Mouse (Mus musculus) MEL (cell line): Measurements from ENCODE around the gene Sipa1l3. TPM values are rescaled to one million over a fixed set of nuclear protein-coding genes. Genes with fewer than 3 reads are reported as not detected.

Experiments used
- DNase-seq: peaks from one replicate; pipeline ENCODE4 v3.0.0; 2011; ENCODE audit warnings: low read depth, low spot score
- H3K27ac ChIP-seq: 2 replicates; pipeline ENCODE4 v1.5.1; 2012; ENCODE audit warnings: low read depth, mild to moderate bottlenecking, control low read depth, low read length, moderate library complexity; ENCODE audit not compliant: control insufficient read depth
- H3K27me3 ChIP-seq, 2 experiments: fragments of 150-350 bp in 1 of 2; sonication (generic) in 1 of 2; 2 replicates each; pipeline ENCODE4 v1.6.1; 2012; ENCODE audit warnings: low read length in 2 of 2, mild to moderate bottlenecking in 2 of 2, improper control_type of control experiment in 1 of 2, moderate library complexity in 1 of 2; ENCODE audit not compliant: insufficient read depth in 2 of 2, control insufficient read depth in 1 of 2
- H3K36me3 ChIP-seq, 2 experiments: 2 replicates each; pipeline ENCODE4 v1.6.1; 2012 to 2014; ENCODE audit warnings: low read length in 2 of 2, improper control_type of control experiment in 1 of 2, inconsistent platforms in 1 of 2, mild to moderate bottlenecking in 1 of 2; ENCODE audit not compliant: insufficient read depth in 2 of 2, control insufficient read depth in 1 of 2
- H3K4me1 ChIP-seq, 2 experiments: fragments of 150-350 bp in 1 of 2; sonication (generic) in 1 of 2; 2 replicates each; pipeline ENCODE4 v1.6.1; 2012; ENCODE audit warnings: low read length in 2 of 2, improper control_type of control experiment in 1 of 2, mild to moderate bottlenecking in 1 of 2; ENCODE audit not compliant: insufficient read depth in 2 of 2, control insufficient read depth in 1 of 2
- H3K4me3 ChIP-seq, 2 experiments: fragments of 150-350 bp in 1 of 2; sonication (generic) in 1 of 2; 2 replicates each; pipeline ENCODE4 v1.5.1; 2012; ENCODE audit warnings: low read depth in 2 of 2, low read length in 2 of 2, mild to moderate bottlenecking in 2 of 2, moderate library complexity in 2 of 2, control low read depth in 1 of 2, improper control_type of control experiment in 1 of 2; ENCODE audit not compliant: control insufficient read depth in 1 of 2, insufficient read depth in 1 of 2
- H3K79me2 ChIP-seq: 2 replicates; pipeline ENCODE4 v1.6.1; 2012; ENCODE audit warnings: mild to moderate bottlenecking, low read length, moderate library complexity; ENCODE audit not compliant: control insufficient read depth, poor library complexity, insufficient read depth
- H3K9ac ChIP-seq: 2 replicates; pipeline ENCODE4 v1.6.1; 2012; ENCODE audit warnings: low read depth, mild to moderate bottlenecking, control low read depth, low read length, moderate library complexity; ENCODE audit not compliant: control insufficient read depth, poor library complexity, severe bottlenecking
- H3K9me3 ChIP-seq: fragments of 150-350 bp; sonication (generic); replicated peaks from 2 replicates; pipeline ENCODE4 v1.6.1; 2012; ENCODE audit warnings: mild to moderate bottlenecking, low read length, improper control_type of control experiment, moderate library complexity; ENCODE audit not compliant: insufficient read depth
- CHD1 ChIP-seq: IDR thresholded peaks from 2 replicates; pipeline ENCODE4 v1.6.1; 2012; ENCODE audit warnings: low read depth, mild to moderate bottlenecking, inconsistent platforms, low read length, improper control_type of control experiment
- CHD2 ChIP-seq: IDR thresholded peaks from 2 replicates; pipeline ENCODE4 v1.6.1; 2011; ENCODE audit warnings: low read length, improper control_type of control experiment
- ETS1 ChIP-seq: IDR thresholded peaks from 2 replicates; pipeline ENCODE4 v1.6.1; 2012; ENCODE audit warnings: low read depth, mild to moderate bottlenecking, inconsistent platforms, low read length, improper control_type of control experiment, moderate library complexity
- GATA1 ChIP-seq: IDR thresholded peaks from 2 replicates; pipeline ENCODE4 v1.6.1; 2011; ENCODE audit warnings: low read depth, low read length, improper control_type of control experiment
- HCFC1 ChIP-seq: IDR thresholded peaks from 2 replicates; pipeline ENCODE4 v1.6.1; 2012; ENCODE audit warnings: low read depth, mild to moderate bottlenecking, inconsistent platforms, low read length, improper control_type of control experiment, moderate library complexity
- MYB ChIP-seq: IDR thresholded peaks from 2 replicates; pipeline ENCODE4 v1.6.1; 2011; ENCODE audit warnings: mild to moderate bottlenecking, low read depth, low read length, improper control_type of control experiment
- NRF1 ChIP-seq: IDR thresholded peaks from 2 replicates; pipeline ENCODE4 v1.6.1; 2014; ENCODE audit warnings: low read depth, mild to moderate bottlenecking, inconsistent platforms, low read length, improper control_type of control experiment, moderate library complexity; ENCODE audit not compliant: poor library complexity, insufficient read depth, severe bottlenecking
- POLR2A ChIP-seq, 2 experiments: IDR thresholded peaks; 2 replicates each; pipeline ENCODE4 v1.6.1; 2011 to 2012; ENCODE audit warnings: low read length in 2 of 2, mild to moderate bottlenecking in 2 of 2, control low read depth in 1 of 2, improper control_type of control experiment in 1 of 2, low read depth in 1 of 2, moderate library complexity in 1 of 2; ENCODE audit not compliant: control insufficient read depth in 1 of 2, insufficient read depth in 1 of 2, poor library complexity in 1 of 2
- RAD21 ChIP-seq: IDR thresholded peaks from 2 replicates; pipeline ENCODE4 v1.6.1; 2011; ENCODE audit warnings: mild to moderate bottlenecking, low read depth, low read length, improper control_type of control experiment
- SIN3A ChIP-seq: IDR thresholded peaks from 2 replicates; pipeline ENCODE4 v1.6.1; 2012; ENCODE audit warnings: low read length, improper control_type of control experiment, inconsistent platforms
- TCF12 ChIP-seq: IDR thresholded peaks from 2 replicates; pipeline ENCODE4 v1.6.1; 2014; ENCODE audit warnings: low read depth, mild to moderate bottlenecking, inconsistent platforms, low read length, improper control_type of control experiment, moderate library complexity
- UBTF ChIP-seq: IDR thresholded peaks from 2 replicates; pipeline ENCODE4 v1.6.1; 2012; ENCODE audit warnings: low read depth, mild to moderate bottlenecking, inconsistent platforms, low read length, improper control_type of control experiment, moderate library complexity, borderline replicate concordance; ENCODE audit not compliant: insufficient read depth
- USF1 ChIP-seq: IDR thresholded peaks from 2 replicates; pipeline ENCODE4 v1.6.1; 2014; ENCODE audit warnings: low read depth, mild to moderate bottlenecking, inconsistent platforms, low read length, improper control_type of control experiment, moderate library complexity
- USF2 ChIP-seq, 2 experiments: IDR thresholded peaks; 2 replicates each; pipeline ENCODE4 v1.6.1; 2011 to 2012; ENCODE audit warnings: improper control_type of control experiment in 2 of 2, low read length in 2 of 2, borderline replicate concordance in 1 of 2, inconsistent platforms in 1 of 2, low read depth in 1 of 2, mild to moderate bottlenecking in 1 of 2; ENCODE audit not compliant: insufficient read depth in 1 of 2
- ZC3H11A ChIP-seq: IDR thresholded peaks from 2 replicates; pipeline ENCODE4 v1.6.1; 2012; ENCODE audit warnings: low read depth, mild to moderate bottlenecking, inconsistent platforms, low read length, improper control_type of control experiment
- ZKSCAN1 ChIP-seq: IDR thresholded peaks from 2 replicates; pipeline ENCODE4 v1.6.1; 2012; ENCODE audit warnings: low read depth, mild to moderate bottlenecking, inconsistent platforms, low read length, improper control_type of control experiment, moderate library complexity
- ZNF384 ChIP-seq: IDR thresholded peaks from 2 replicates; pipeline ENCODE4 v1.6.1; 2012; ENCODE audit warnings: low read depth, mild to moderate bottlenecking, inconsistent platforms, low read length, improper control_type of control experiment
- polyA plus RNA-seq, 2 experiments: library from polyadenylated mRNA; stranded (reverse) in 1 of 2; unstranded in 1 of 2; fragments of >175 nt in 1 of 2; fragments of >200 nt in 1 of 2; gene quantifications; 2 replicates each; pipeline versions ENCODE4 v1.2.1 to v1.2.4; 2012; ENCODE audit warnings: low replicate concordance in 2 of 2, low read depth in 1 of 2; ENCODE audit not compliant: insufficient read length in 2 of 2, insufficient read depth in 1 of 2, missing spikeins in 1 of 2
- total RNA-seq: library from RNA; depleted of rRNA; stranded (reverse); fragments of 300-350 nt; gene quantifications from 2 replicates; pipeline ENCODE4 v1.2.3, GENCODE M21; 2012

Sipa1l3 gene
- total and polyA plus RNA-seq, 3 experiments: 14.9 to 49.4 TPM; not detected in 1

DNA sequence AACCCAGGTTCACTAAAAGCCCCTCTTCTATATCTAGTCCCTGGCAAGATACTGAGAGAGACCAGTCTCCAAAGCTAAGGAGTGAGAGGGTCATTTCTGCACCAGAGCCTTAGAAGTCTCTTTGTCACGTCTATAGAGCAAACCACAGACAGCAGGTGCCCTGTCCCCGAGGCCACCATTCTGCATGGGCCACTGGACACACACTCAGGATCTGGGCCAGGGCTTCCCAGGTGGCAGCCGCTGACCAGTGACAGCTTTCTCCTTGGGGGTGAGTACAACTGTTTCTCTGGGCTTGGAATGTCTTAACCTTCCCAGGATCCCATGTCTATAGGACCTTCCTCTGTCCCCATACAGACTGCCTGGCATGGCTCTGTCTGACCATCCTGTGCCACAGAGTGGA is 55.6 kb downstream of the Sipa1l3 start:
- no peaks in the 10 kb centered on the region for H3K27me3 ChIP-seq
- no peaks in the 10 kb centered on the region for H3K79me2 ChIP-seq
- no peak overlapping the region for H3K27ac ChIP-seq
- no peak for TF ChIP-seq ETS1
- TF ChIP-seq USF2 (IDR thresholded peaks at IDR 0.05; ENCODE audit: borderline replicate concordance in 1 of 2, insufficient read depth in 1 of 2, low read depth in 1 of 2, low read length in 2 of 2): no peak
- TF ChIP-seq UBTF: no peak
- TF ChIP-seq ZC3H11A: no peak
- no peak for TF ChIP-seq ZKSCAN1
- no peak for TF ChIP-seq ZNF384
- TF ChIP-seq SIN3A: no peak
- no peak for TF ChIP-seq TCF12
- TF ChIP-seq CHD1: no peak
- TF ChIP-seq HCFC1: no peak
- no peak for TF ChIP-seq CHD2
- no peak for TF ChIP-seq MYB
- TF ChIP-seq RAD21: no peak
- TF ChIP-seq USF1: no peak
- no peak for TF ChIP-seq POLR2A (IDR thresholded peaks at IDR 0.05; ENCODE audit: control insufficient read depth in 1 of 2, insufficient read depth in 1 of 2, low read depth in 1 of 2, low read length in 2 of 2, poor library complexity in 1 of 2)
- TF ChIP-seq GATA1: no peak
- H3K9ac ChIP-seq: no peak overlapping the region
- no peaks in the 10 kb centered on the region for H3K4me1 ChIP-seq
- no peaks in the 10 kb centered on the region for H3K36me3 ChIP-seq
- DNase-seq: no peak
- H3K9me3 ChIP-seq: no peaks in the 10 kb centered on the region
- H3K4me3 ChIP-seq: no peak overlapping the region

DNA sequence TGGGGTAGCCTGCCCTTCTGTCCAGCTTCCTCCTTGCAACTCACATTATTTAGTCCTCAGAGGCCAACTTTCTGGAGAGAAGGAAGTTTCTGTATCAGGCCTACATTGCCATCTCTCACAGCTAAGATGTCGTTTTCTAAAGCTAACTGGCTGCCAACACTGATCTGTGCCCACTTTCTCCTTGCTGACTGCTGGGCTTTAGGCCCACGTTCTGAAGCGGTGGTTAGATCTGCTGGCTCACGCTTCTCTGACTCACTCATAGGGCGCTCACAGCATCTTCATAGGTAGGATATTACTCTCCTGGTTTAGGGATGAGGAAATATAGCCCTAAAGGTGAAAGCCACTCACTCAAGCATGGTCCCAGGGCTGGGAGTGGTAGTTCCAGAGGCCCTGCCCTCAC is 56.3 kb downstream of the Sipa1l3 start:
- DNase-seq: no peak
- TF ChIP-seq NRF1 (no peak), ZNF384 (no peak)
- Histone ChIP-seq H3K9me3 (no peaks in the 10 kb centered on the region), H3K27me3 (no peaks in the 10 kb centered on the region), H3K79me2 (no peaks in the 10 kb centered on the region), H3K36me3 (no peaks in the 10 kb centered on the region), H3K27ac (no peak overlapping the region), H3K4me1 (no peaks in the 10 kb centered on the region), H3K9ac (no peak overlapping the region), H3K4me3 (no peak overlapping the region)
